Mouse (Mus musculus): ENCODE data around the gene Rgs8.

Gene Rgs8

GRCm38 (mm10) chr1:153652938-153653623 lies at the start of gene Rgs8:
Gene Rgs8 (plus strand): TSS chr1:153653025.
- DNase-seq (ENCODE audit: low spot score in 2 of 2) = peak in 1 of 2 experiments; percentile 27

GRCm38 (mm10) chr1:153617340-153617830 lies 35.4 kb upstream of the Rgs8 start:
- DNase-seq (ENCODE audit: low spot score in 2 of 2) = peak in 1 of 2 experiments; percentile 27

GRCm38 (mm10) chr1:153623036-153623435 lies 29.8 kb upstream of the Rgs8 start:
- no peak for DNase-seq (ENCODE audit: low spot score in 2 of 2)

- DNase-seq (ENCODE audit: low spot score in 2 of 2) = no peak
Observed at GRCm38 (mm10) chr1:153632686-153633085, 20.1 kb upstream of the Rgs8 start.

- no peak for DNase-seq (ENCODE audit: low spot score in 2 of 2)
Observed at GRCm38 (mm10) chr1:153635056-153635455, 17.8 kb upstream of the Rgs8 start.

GRCm38 (mm10) chr1:153635521-153635920 lies 17.3 kb upstream of the Rgs8 start:
- DNase-seq (ENCODE audit: low spot score in 2 of 2) = no peak

GRCm38 (mm10) chr1:153636821-153637220 lies 16.0 kb upstream of the Rgs8 start:
- no peak for DNase-seq (ENCODE audit: low spot score in 2 of 2)

- DNase-seq (ENCODE audit: low spot score in 2 of 2) = no peak
Observed at GRCm38 (mm10) chr1:153641492-153641939, 11.3 kb upstream of the Rgs8 start.

- peak in 1 of 2 experiments; percentile 19 for DNase-seq (ENCODE audit: low spot score in 2 of 2)
Observed at GRCm38 (mm10) chr1:153641940-153642501, 10.8 kb upstream of the Rgs8 start.

GRCm38 (mm10) chr1:153653674-153654073 lies 849 bp downstream of the Rgs8 start:
- DNase-seq (ENCODE audit: low spot score in 2 of 2) = no peak

GRCm38 (mm10) chr1:153659666-153660065 lies 6.8 kb downstream of the Rgs8 start:
- DNase-seq (ENCODE audit: low spot score in 2 of 2) = no peak

GRCm38 (mm10) chr1:153660982-153661688 lies 8.3 kb downstream of the Rgs8 start:
- DNase-seq (ENCODE audit: low spot score in 2 of 2) = no peak

GRCm38 (mm10) chr1:153661689-153662002 lies 8.8 kb downstream of the Rgs8 start:
- DNase-seq (ENCODE audit: low spot score in 2 of 2) = no peak

GRCm38 (mm10) chr1:153662362-153662761 lies 9.5 kb downstream of the Rgs8 start:
- no peak for DNase-seq (ENCODE audit: low spot score in 2 of 2)

GRCm38 (mm10) chr1:153665066-153665715 lies 12.4 kb downstream of the Rgs8 start:
- no peak for DNase-seq (ENCODE audit: low spot score in 2 of 2)

GRCm38 (mm10) chr1:153666236-153666635 lies 13.4 kb downstream of the Rgs8 start:
- DNase-seq (ENCODE audit: low spot score in 2 of 2) = no peak

GRCm38 (mm10) chr1:153667244-153667727 lies 14.5 kb downstream of the Rgs8 start:
- no peak for DNase-seq (ENCODE audit: low spot score in 2 of 2)

GRCm38 (mm10) chr1:153667781-153668180 lies 15.0 kb downstream of the Rgs8 start:
- no peak for DNase-seq (ENCODE audit: low spot score in 2 of 2)

GRCm38 (mm10) chr1:153669086-153669485 lies 16.3 kb downstream of the Rgs8 start:
- no peak for DNase-seq (ENCODE audit: low spot score in 2 of 2)

- no peak for DNase-seq (ENCODE audit: low spot score in 2 of 2)
Observed at GRCm38 (mm10) chr1:153669728-153670127, 16.9 kb downstream of the Rgs8 start.

- DNase-seq (ENCODE audit: low spot score in 2 of 2) = no peak
Observed at GRCm38 (mm10) chr1:153671352-153671751, 18.5 kb downstream of the Rgs8 start.

GRCm38 (mm10) chr1:153672698-153673097 lies 19.9 kb downstream of the Rgs8 start:
- no peak for DNase-seq (ENCODE audit: low spot score in 2 of 2)

Data from spleen, postnatal 10 days (tissue).